Mouse (Mus musculus): ENCODE results near the gene Gps1. TPM values are rescaled to one million over a fixed set of nuclear protein-coding genes. Genes with fewer than 3 reads are reported as not detected.

Gene Gps1
- total and polyA plus RNA-seq, 3 experiments, result 173 to 266 (median 219) TPM

- peaks cover 9% of the 10 kb centered on the region for H3K79me2 ChIP-seq (ENCODE audit: control insufficient read depth, insufficient read depth, low read length, poor library complexity)
- H3K4me1 ChIP-seq (ENCODE audit: control insufficient read depth in 1 of 2, insufficient read depth in 2 of 2, low read length in 2 of 2), result peaks cover 8 to 12% of the 10 kb centered on the region in 2 experiments
- no peaks in the 10 kb centered on the region for H3K9me3 ChIP-seq (replicated peaks; ENCODE audit: insufficient read depth, low read length)
- H3K4me3 ChIP-seq (ENCODE audit: control insufficient read depth in 1 of 2, insufficient read depth in 1 of 2, low read depth in 2 of 2, low read length in 2 of 2), result peak overlapping the region; percentile 35 to 41
- H3K27ac ChIP-seq (ENCODE audit: control insufficient read depth, low read depth, low read length), result no peak overlapping the region
- peak overlapping the region; percentile 47 for H3K9ac ChIP-seq (ENCODE audit: control insufficient read depth, low read depth, low read length, poor library complexity, severe bottlenecking)
- DNase-seq (ENCODE audit: low read depth, low spot score), result peak; percentile 96
- peaks cover 0 to 12% of the 10 kb centered on the region in 2 experiments; a peak in 2 of 4 replicates for H3K36me3 ChIP-seq (ENCODE audit: control insufficient read depth in 1 of 2, insufficient read depth in 2 of 2, low read length in 2 of 2)
- H3K27me3 ChIP-seq (ENCODE audit: control insufficient read depth in 1 of 2, insufficient read depth in 2 of 2, low read length in 2 of 2), result no peaks in the 10 kb centered on the region
- peak; percentile 56; the same call in 1 of the 2 replicates for TF ChIP-seq MAZ (IDR thresholded peaks at IDR 0.05; ENCODE audit: low read depth, low read length)
- TF ChIP-seq TCF12 (IDR thresholded peaks at IDR 0.05; ENCODE audit: low read depth, low read length), result no peak
- no peak for TF ChIP-seq TAL1 (IDR thresholded peaks at IDR 0.05; ENCODE audit: low read length)
- no peak for TF ChIP-seq POLR2AphosphoS5 (IDR thresholded peaks at IDR 0.05; ENCODE audit: borderline replicate concordance, low read depth, low read length)
- TF ChIP-seq NELFE (IDR thresholded peaks at IDR 0.05; ENCODE audit: low read depth, low read length), result 0 out of 2 replicates have a peak, but pooled peaks have one; percentile 30
- TF ChIP-seq E2F4 (IDR thresholded peaks at IDR 0.05; ENCODE audit: borderline replicate concordance, low read depth, low read length), result no peak
- peak; percentile 87 to 97 (median 96) for TF ChIP-seq CTCF (IDR thresholded peaks at IDR 0.05 in 2 of 3, conservative IDR thresholded peaks at IDR 0.05 in 1 of 3; ENCODE audit: control insufficient read depth in 1 of 3, insufficient read depth in 1 of 3, low read depth in 2 of 3, low read length in 3 of 3, poor library complexity in 1 of 3, severe bottlenecking in 1 of 3)
- peak; percentile 37; the same call in 1 of the 2 replicates for TF ChIP-seq ETS1 (IDR thresholded peaks at IDR 0.05; ENCODE audit: low read depth, low read length)
- no peak for TF ChIP-seq TBP (IDR thresholded peaks at IDR 0.05; ENCODE audit: low read depth, low read length)
- TF ChIP-seq SIN3A (IDR thresholded peaks at IDR 0.05; ENCODE audit: low read length), result peak; percentile 82
- TF ChIP-seq MEF2A (IDR thresholded peaks at IDR 0.05; ENCODE audit: extremely low read depth, insufficient replicate concordance, low read depth, low read length, poor library complexity, severe bottlenecking), result no peak
- TF ChIP-seq MYC (IDR thresholded peaks at IDR 0.05; ENCODE audit: low read depth, low read length), result 0 out of 2 replicates have a peak, but pooled peaks have one; percentile 34
- TF ChIP-seq KAT2A (conservative IDR thresholded peaks at IDR 0.05; ENCODE audit: low read depth, low read length), result no peak
- no peak for TF ChIP-seq UBTF (IDR thresholded peaks at IDR 0.05; ENCODE audit: borderline replicate concordance, insufficient read depth, low read depth, low read length)
- TF ChIP-seq RAD21 (IDR thresholded peaks at IDR 0.05; ENCODE audit: low read depth, low read length), result peak; percentile 88
- peak; percentile 45 for TF ChIP-seq RCOR1 (IDR thresholded peaks at IDR 0.05; ENCODE audit: low read depth, low read length)
- peak; percentile 75 for TF ChIP-seq ZC3H11A (IDR thresholded peaks at IDR 0.05; ENCODE audit: low read depth, low read length)
- TF ChIP-seq USF1 (IDR thresholded peaks at IDR 0.05; ENCODE audit: low read depth, low read length), result peak; percentile 96
- TF ChIP-seq ELF1 (IDR thresholded peaks at IDR 0.05; ENCODE audit: low read depth, low read length), result peak; percentile 42; the same call in 1 of the 2 replicates
- TF ChIP-seq POLR2A (IDR thresholded peaks at IDR 0.05; ENCODE audit: control insufficient read depth in 1 of 2, insufficient read depth in 1 of 2, low read depth in 1 of 2, low read length in 2 of 2, poor library complexity in 1 of 2), result peak in 1 of 2 experiments; percentile 49; a peak in 2 of 4 replicates
- 0 out of 2 replicates have a peak, but pooled peaks have one; percentile 51 for TF ChIP-seq POLR2AphosphoS2 (IDR thresholded peaks at IDR 0.05; ENCODE audit: low read length)
- TF ChIP-seq MYB (IDR thresholded peaks at IDR 0.05; ENCODE audit: low read depth, low read length), result no peak
- no peak for TF ChIP-seq CHD2 (IDR thresholded peaks at IDR 0.05; ENCODE audit: low read length)
- TF ChIP-seq MXI1 (IDR thresholded peaks at IDR 0.05; ENCODE audit: low read depth, low read length), result peak; percentile 73
- TF ChIP-seq ZNF384 (IDR thresholded peaks at IDR 0.05; ENCODE audit: low read depth, low read length), result peak; percentile 64
- TF ChIP-seq JUND (IDR thresholded peaks at IDR 0.05; ENCODE audit: low read depth, low read length), result no peak
- peak; percentile 56 to 85; a peak in 3 of 4 replicates for TF ChIP-seq USF2 (IDR thresholded peaks at IDR 0.05; ENCODE audit: borderline replicate concordance in 1 of 2, insufficient read depth in 1 of 2, low read depth in 1 of 2, low read length in 2 of 2)
- TF ChIP-seq NRF1 (IDR thresholded peaks at IDR 0.05; ENCODE audit: insufficient read depth, low read depth, low read length, poor library complexity, severe bottlenecking), result 0 out of 2 replicates have a peak, but pooled peaks have one; percentile 8
- TF ChIP-seq ZKSCAN1 (IDR thresholded peaks at IDR 0.05; ENCODE audit: low read depth, low read length), result no peak; the same call in 1 of the 2 replicates
- TF ChIP-seq GATA1 (IDR thresholded peaks at IDR 0.05; ENCODE audit: low read depth, low read length), result no peak
- TF ChIP-seq ZMIZ1 (IDR thresholded peaks at IDR 0.05; ENCODE audit: low read depth, low read length), result 0 out of 2 replicates have a peak, but pooled peaks have one; percentile 45
- 0 out of 2 replicates have a peak, but pooled peaks have one; percentile 23 for TF ChIP-seq MAFK (IDR thresholded peaks at IDR 0.05; ENCODE audit: borderline replicate concordance, low read depth, low read length)
- peak; percentile 79 for TF ChIP-seq MAX (IDR thresholded peaks at IDR 0.05; ENCODE audit: low read length)
- no peak; the same call in 1 of the 2 replicates for TF ChIP-seq GABPA (IDR thresholded peaks at IDR 0.05; ENCODE audit: low read depth, low read length)
Measured at GRCm38 (mm10) chr11:120800061-120800904, 16.2 kb downstream of the Gps1 start.
